Mouse (Mus musculus) adrenal gland, adult (tissue): ENCODE results near the gene Sirpb1c.
A peak's percentile ranks its signal among the peaks of the same experiment; 100 is the strongest.
"Not testable (repeated sequence)": the region's sequence is repeated elsewhere in the genome, so short reads cannot be mapped to it uniquely, and the experiment has no call there.

ENCODE experiments used
- DNase-seq, 2 experiments: peaks; one replicate each; pipeline ENCODE4 v3.0.0; 2022 to 2023; ENCODE audit warnings: low spot score in 1 of 2; ENCODE audit not compliant: inconsistent age in 2 of 2

Sirpb1c gene

GRCm38 (mm10) chr3:15848280-15848679, at the start of gene Sirpb1c:
Gene Sirpb1c (minus strand): TSS chr3:15848528.
- not testable (repeated sequence) for DNase-seq

GRCm38 (mm10) chr3:15886380-15886779, 38.1 kb upstream of the Sirpb1c start:
- DNase-seq: no peak

- not testable (repeated sequence) for DNase-seq
Measured at GRCm38 (mm10) chr3:15855773-15856172, 7.4 kb upstream of the Sirpb1c start.

- no peak for DNase-seq
Measured at GRCm38 (mm10) chr3:15849922-15850321, 1.6 kb upstream of the Sirpb1c start.

- DNase-seq: peak in 1 of 2 experiments; percentile 23
Measured at GRCm38 (mm10) chr3:15847332-15848047, 838 bp downstream of the Sirpb1c start.

- DNase-seq: not testable (repeated sequence)
Measured at GRCm38 (mm10) chr3:15773642-15774041, 74.7 kb downstream of the Sirpb1c start.
